Comparison of ENCODE assay signal across 8 mouse cellular contexts in genomic region chr4:86612289-86612620, GRCm38 (mm10). TPM values are rescaled to one million over a fixed set of nuclear protein-coding genes. Genes with fewer than 3 reads are reported as not detected.
A peak's percentile ranks its signal among the peaks of the same experiment; 100 is the strongest.
DNase-seq lines count a peak whose midpoint lies in the region; ATAC-seq lines count a peak whose summit lies in the region.
"Had no signal": no experiment of that assay in that cellular context is flagged by ENCODE, and none has a peak within 500 bp of the region (broad histone marks: within the 10 kb centered on the region; RNA-seq: fewer than 3 reads in every experiment).

No protein-coding gene starts in this region.

- H3K9ac ChIP-seq in lung, embryonic 16.5 days (ENCODE audit: low read length) = peak overlapping the region; percentile 63
- peak overlapping the region; percentile 46 for H3K9ac ChIP-seq in limb, embryonic 12.5 days (replicated peaks)
- H3K9ac ChIP-seq in stomach, embryonic 14.5 days (replicated peaks; ENCODE audit: low read depth, low read length) = peak overlapping the region; percentile 55

- WGBS in lung, embryonic 16.5 days = 32% methylated on average over 8 of the region's 8 CpGs
- 36% methylated on average over 8 of the region's 8 CpGs for WGBS in limb, embryonic 12.5 days
- WGBS in stomach, embryonic 14.5 days = 35% methylated on average over 8 of the region's 8 CpGs

- peak overlapping the region; percentile 95 for H3K4me3 ChIP-seq in lung, embryonic 16.5 days (ENCODE audit: low read length)
- peak overlapping the region; percentile 90 for H3K4me3 ChIP-seq in limb, embryonic 12.5 days (replicated peaks)
- peak overlapping the region; percentile 91 for H3K4me3 ChIP-seq in stomach, embryonic 14.5 days (ENCODE audit: low read depth, low read length)

- no peak for DNase-seq in lung, postnatal 14 days
- DNase-seq in left cerebral cortex, postnatal 10 days (ENCODE audit: extremely low spot score in 1 of 2, low spot score in 2 of 2) = no peak
- no peak for DNase-seq in B cell, adult 2 months

- intact Hi-C loops in left cerebral cortex, postnatal 10 days (cut with DNase I) = loop anchor here (5.0 kb wide), 1 partner anchor 35 kb away; the partner anchor contains the start of gene Rraga

- H3K9me3 ChIP-seq in lung, embryonic 16.5 days (ENCODE audit: control insufficient read depth, low read length) = no peaks in the 10 kb centered on the region
- no peaks in the 10 kb centered on the region for H3K9me3 ChIP-seq in limb, embryonic 12.5 days
- H3K9me3 ChIP-seq in stomach, embryonic 14.5 days (ENCODE audit: control insufficient read depth, low read depth, low read length) = no peaks in the 10 kb centered on the region

- peak overlapping the region; percentile 58 for H3K4me2 ChIP-seq in lung, embryonic 16.5 days (ENCODE audit: low read depth, low read length)
- H3K4me2 ChIP-seq in limb, embryonic 12.5 days = peak overlapping the region; percentile 79
- H3K4me2 ChIP-seq in stomach, embryonic 14.5 days (replicated peaks; ENCODE audit: low read depth, low read length) = peak overlapping the region; percentile 47

- ATAC-seq in lung, embryonic 16.5 days (ENCODE audit: low read depth) = no peak
- peak; percentile 53 for ATAC-seq in erythroblast, adult 5-6 weeks (replicated peaks; ENCODE audit: low FRiP score, poor library complexity, severe bottlenecking)
- peak; percentile 57; the same call in 1 of the 2 replicates for ATAC-seq in limb, embryonic 12.5 days (ENCODE audit: insufficient number of reproducible peaks, insufficient read depth, low FRiP score, low TSS enrichment, low read depth)
- ATAC-seq in stomach, embryonic 14.5 days (ENCODE audit: insufficient number of reproducible peaks, insufficient read depth, low FRiP score, low read depth) = no peak

- H3K27ac ChIP-seq in lung, embryonic 16.5 days (ENCODE audit: low read length) = peak overlapping the region; percentile 65
- peak overlapping the region; percentile 62 for H3K27ac ChIP-seq in limb, embryonic 12.5 days
- 0 out of 2 replicates have a peak overlapping the region, but pooled peaks have one; percentile 55 for H3K27ac ChIP-seq in stomach, embryonic 14.5 days (ENCODE audit: low read length)

- H3K4me1 ChIP-seq in lung, embryonic 16.5 days (replicated peaks; ENCODE audit: control insufficient read depth, insufficient read depth, low read length) = peaks cover 6% of the 10 kb centered on the region; the same call in 1 of the 2 replicates
- H3K4me1 ChIP-seq in limb, embryonic 12.5 days (replicated peaks) = peaks cover 10% of the 10 kb centered on the region
- peaks cover 5% of the 10 kb centered on the region for H3K4me1 ChIP-seq in stomach, embryonic 14.5 days (ENCODE audit: control insufficient read depth, insufficient read depth, low read length)

- H3K36me3 ChIP-seq in lung, embryonic 16.5 days (ENCODE audit: control insufficient read depth, insufficient read depth, low read length) = no peaks in the 10 kb centered on the region
- 0 out of 2 replicates have a peak, but pooled peaks cover 4% of the 10 kb centered on the region for H3K36me3 ChIP-seq in limb, embryonic 12.5 days
- H3K36me3 ChIP-seq in stomach, embryonic 14.5 days (ENCODE audit: control insufficient read depth, insufficient read depth, low read length) = no peaks in the 10 kb centered on the region

- no peaks in the 10 kb centered on the region for H3K27me3 ChIP-seq in lung, embryonic 16.5 days (ENCODE audit: control insufficient read depth, insufficient read depth, low read depth, low read length)
- H3K27me3 ChIP-seq in limb, embryonic 12.5 days = no peaks in the 10 kb centered on the region
- H3K27me3 ChIP-seq in stomach, embryonic 14.5 days (ENCODE audit: control insufficient read depth, insufficient read depth, low read length) = no peaks in the 10 kb centered on the region

RNA-seq across cellular contexts. Expression of gene Haus6, which starts 0.4 kb away (rescaled TPM):
- 18.1 and 21.2 TPM in 2 replicates for polyA plus RNA-seq in lung, embryonic 16.5 days (2015; fragmentation: Nextera tagmentation; extraction: Ambion mirVana)
- 6.5 and 7.9 TPM in 2 replicates for total RNA-seq in erythroblast, adult 5-6 weeks (2015; ENCODE audit: low replicate concordance)
- 10.6 and 13.9 TPM in 2 replicates for total RNA-seq in erythroblast, adult 5-6 weeks (2017; ENCODE audit: low replicate concordance)
- 24.0 and 25.5 TPM in 2 replicates for polyA plus RNA-seq in limb, embryonic 12.5 days (2016; fragmentation: Nextera tagmentation; extraction: Ambion mirVana)
- polyA plus RNA-seq in stomach, embryonic 14.5 days (2014; fragmentation: Nextera tagmentation; extraction: Ambion mirVana) = 16.7 and 18.7 TPM in 2 replicates
- 1 to 10 TPM; 8.3 TPM for total RNA-seq in left cerebral cortex, postnatal 10 days (2021)

RNA-seq across cellular contexts. Expression of gene Rraga, which starts 36.8 kb away (rescaled TPM):
- 97.0 and 98.6 TPM in 2 replicates for polyA plus RNA-seq in lung, embryonic 16.5 days (2015; fragmentation: Nextera tagmentation; extraction: Ambion mirVana)
- 15.3 and 15.9 TPM in 2 replicates for total RNA-seq in erythroblast, adult 5-6 weeks (2015; ENCODE audit: low replicate concordance)
- total RNA-seq in erythroblast, adult 5-6 weeks (2017; ENCODE audit: low replicate concordance) = 10.1 and 12.1 TPM in 2 replicates
- polyA plus RNA-seq in limb, embryonic 12.5 days (2016; fragmentation: Nextera tagmentation; extraction: Ambion mirVana) = 66.2 and 70.8 TPM in 2 replicates
- 81.8 and 96.6 TPM in 2 replicates for polyA plus RNA-seq in stomach, embryonic 14.5 days (2014; fragmentation: Nextera tagmentation; extraction: Ambion mirVana)
- total RNA-seq in left cerebral cortex, postnatal 10 days (2021) = 100 to 1,000 TPM; 152 to 158 TPM

RNA-seq across cellular contexts. Expression of gene Saxo1, which starts 54.1 kb away (rescaled TPM):
- not detected in 2 replicates for polyA plus RNA-seq in lung, embryonic 16.5 days (2015; fragmentation: Nextera tagmentation; extraction: Ambion mirVana)
- not detected in 2 replicates for total RNA-seq in erythroblast, adult 5-6 weeks (2015; ENCODE audit: low replicate concordance)
- total RNA-seq in erythroblast, adult 5-6 weeks (2017; ENCODE audit: low replicate concordance) = not detected in 2 replicates
- 0.15 and 0.28 TPM in 2 replicates for polyA plus RNA-seq in limb, embryonic 12.5 days (2016; fragmentation: Nextera tagmentation; extraction: Ambion mirVana)
- not detected in 2 replicates for polyA plus RNA-seq in stomach, embryonic 14.5 days (2014; fragmentation: Nextera tagmentation; extraction: Ambion mirVana)
- under 1 TPM in 1 of 2 experiments, not detected in 1; 0.45 TPM for total RNA-seq in left cerebral cortex, postnatal 10 days (2021)
- total RNA-seq: adrenal gland, postnatal 4 days had no signal

RNA-seq across cellular contexts. Expression of gene Plin2, which starts 57.6 kb away (rescaled TPM):
- 152 and 162 TPM in 2 replicates for polyA plus RNA-seq in lung, embryonic 16.5 days (2015; fragmentation: Nextera tagmentation; extraction: Ambion mirVana)
- total RNA-seq in erythroblast, adult 5-6 weeks (2015; ENCODE audit: low replicate concordance) = 11.3 and 33.9 TPM in 2 replicates
- total RNA-seq in erythroblast, adult 5-6 weeks (2017; ENCODE audit: low replicate concordance) = 23.7 and 39.7 TPM in 2 replicates
- polyA plus RNA-seq in limb, embryonic 12.5 days (2016; fragmentation: Nextera tagmentation; extraction: Ambion mirVana) = 79.0 and 83.0 TPM in 2 replicates
- polyA plus RNA-seq in stomach, embryonic 14.5 days (2014; fragmentation: Nextera tagmentation; extraction: Ambion mirVana) = 59.6 and 60.1 TPM in 2 replicates
- total RNA-seq in left cerebral cortex, postnatal 10 days (2021) = 10 to 100 TPM; 14.5 to 17.3 TPM

Comparison
In these comparisons a context has a peak if more than half of its experiments do, and no peak if none do; other contexts are left out.
1. ATAC-seq: peak in erythroblast, adult 5-6 weeks (single experiment) and limb, embryonic 12.5 days (single experiment); none in lung, embryonic 16.5 days (single experiment) and stomach, embryonic 14.5 days (single experiment).
2. Peak in every context shown above with its lines, with median percentiles within 50 percentile points of each other: H3K27ac ChIP-seq, H3K4me2 ChIP-seq, H3K4me3 ChIP-seq and H3K9ac ChIP-seq.